Mouse (Mus musculus) forebrain, embryonic 12.5 days (tissue): ENCODE results near the gene Taz. TPM values are rescaled to one million over a fixed set of nuclear protein-coding genes. Genes with fewer than 3 reads are reported as not detected.

Experiments used
- ATAC-seq: fragments of 200-750 bp; cut with Nextera tagmentation; 2 replicates; pipeline ENCODE4 v1.8.0; 2017; ENCODE audit warnings: moderate TSS enrichment; ENCODE audit not compliant: low FRiP score
- H3K27ac ChIP-seq: fragments of 300-500 bp; sonication (generic); 2 replicates; pipeline ENCODE4 v1.5.1; 2016; ENCODE audit warnings: mild to moderate bottlenecking
- H3K27me3 ChIP-seq: fragments of 300-500 bp; sonication (generic); 2 replicates; pipeline ENCODE4 v1.6.1; 2016; ENCODE audit warnings: mild to moderate bottlenecking
- H3K36me3 ChIP-seq: fragments of 300-500 bp; sonication (generic); replicated peaks from 2 replicates; pipeline ENCODE4 v1.6.1; 2016; ENCODE audit warnings: mild to moderate bottlenecking
- H3K4me1 ChIP-seq: fragments of 300-500 bp; sonication (generic); 2 replicates; pipeline ENCODE4 v1.6.1; 2016
- H3K4me2 ChIP-seq: fragments of 300-500 bp; sonication (generic); 2 replicates; pipeline ENCODE4 v1.6.1; 2016; ENCODE audit warnings: mild to moderate bottlenecking, moderate library complexity
- H3K4me3 ChIP-seq: fragments of 300-500 bp; sonication (generic); replicated peaks from 2 replicates; pipeline ENCODE4 v1.5.1; 2016; ENCODE audit warnings: mild to moderate bottlenecking
- H3K9ac ChIP-seq: fragments of 300-500 bp; sonication (generic); 2 replicates; pipeline ENCODE4 v1.6.1; 2016; ENCODE audit warnings: mild to moderate bottlenecking
- H3K9me3 ChIP-seq: fragments of 300-500 bp; sonication (generic); 2 replicates; pipeline ENCODE4 v1.6.1; 2016
- WGBS: fragments of 180-500 bp; shearing (Covaris S2); methylation state at CpG from one replicate; pipeline ENCODE4 v1.1.7; 2016; 5-methylcytosine and 5-hydroxymethylcytosine counted together
- polyA plus RNA-seq: library from polyadenylated mRNA; unstranded; fragments of >200 nt; fragmentation: Nextera tagmentation; extraction: Ambion mirVana; gene quantifications from 2 replicates; pipeline ENCODE4 v1.2.1, GENCODE M21; 2016

Taz gene
- 81.6 and 84.3 TPM in 2 replicates for polyA plus RNA-seq

GRCm38 (mm10) chrX:74281732-74282394, at the start of gene Taz, which contains the start of gene Dnase1l1:
TSS of gene Taz (plus strand) at chrX:74281912.
TSS of gene Dnase1l1 (minus strand) at chrX:74282337.
- peak within 1 kb of the TSS; percentile 67 for H3K9ac ChIP-seq

GRCm38 (mm10) chrX:74233196-74233595, 48.5 kb upstream of the Taz start:
- H3K36me3 ChIP-seq, result peaks cover 96% of the 10 kb centered on the region
- H3K9ac ChIP-seq, result no peak overlapping the region
- H3K4me3 ChIP-seq, result no peak overlapping the region
- 92% methylated on average over 5 of the region's 5 CpGs for WGBS
- no peak overlapping the region for H3K27ac ChIP-seq
- H3K4me1 ChIP-seq, result no peaks in the 10 kb centered on the region
- H3K9me3 ChIP-seq, result no peaks in the 10 kb centered on the region
- no peak for ATAC-seq
- no peak overlapping the region for H3K4me2 ChIP-seq
- no peaks in the 10 kb centered on the region for H3K27me3 ChIP-seq

More at GRCm38 (mm10) chrX:74281732-74282394, at the start of gene Taz, which contains the start of gene Dnase1l1:
- Histone ChIP-seq H3K27ac (peak within 1 kb of the TSS; percentile 75), H3K4me3 (peak within 1 kb of the TSS; percentile 52), H3K9me3 (no peaks in the 10 kb centered on the region), H3K36me3 (no peaks in the 10 kb centered on the region), H3K27me3 (no peaks in the 10 kb centered on the region), H3K4me2 (peak within 1 kb of the TSS; percentile 68), H3K4me1 (peaks cover 10% of the 10 kb centered on the region)
- peak; percentile 63 for ATAC-seq
- 15% methylated on average over 16 of the region's 16 CpGs for WGBS

GRCm38 (mm10) chrX:74240332-74240731, 41.4 kb upstream of the Taz start:
- Histone ChIP-seq H3K27ac (no peak overlapping the region), H3K4me1 (peaks cover 11% of the 10 kb centered on the region), H3K27me3 (no peaks in the 10 kb centered on the region), H3K4me2 (no peak overlapping the region), H3K9ac (no peak overlapping the region), H3K9me3 (no peaks in the 10 kb centered on the region), H3K4me3 (no peak overlapping the region), H3K36me3 (peaks cover 76% of the 10 kb centered on the region)
- ATAC-seq, result no peak
- WGBS, result 91% methylated on average over 4 of the region's 4 CpGs

- Histone ChIP-seq H3K4me1 (peaks cover 11% of the 10 kb centered on the region), H3K4me3 (peak overlapping the region; percentile 56), H3K27ac (no peak overlapping the region), H3K9me3 (no peaks in the 10 kb centered on the region), H3K9ac (peak overlapping the region; percentile 68; the same call in 1 of the 2 replicates), H3K4me2 (peak overlapping the region; percentile 65), H3K36me3 (peaks cover 49% of the 10 kb centered on the region), H3K27me3 (no peaks in the 10 kb centered on the region)
- 97% methylated on average over 2 of the region's 2 CpGs for WGBS
- ATAC-seq, result no peak
Measured at GRCm38 (mm10) chrX:74243396-74243795, 38.3 kb upstream of the Taz start.

GRCm38 (mm10) chrX:74243807-74244206, 37.9 kb upstream of the Taz start:
- Histone ChIP-seq H3K4me1 (peaks cover 11% of the 10 kb centered on the region), H3K4me2 (peak overlapping the region; percentile 65), H3K9ac (peak overlapping the region; percentile 68), H3K4me3 (peak overlapping the region; percentile 56), H3K9me3 (no peaks in the 10 kb centered on the region), H3K36me3 (peaks cover 45% of the 10 kb centered on the region), H3K27ac (no peak overlapping the region), H3K27me3 (no peaks in the 10 kb centered on the region)
- 72% methylated on average over 3 of the region's 3 CpGs for WGBS
- ATAC-seq, result no peak

- peak overlapping the region; percentile 89; the same call in 1 of the 2 replicates for H3K27ac ChIP-seq
- H3K36me3 ChIP-seq, result peaks cover 37% of the 10 kb centered on the region
- 24% methylated on average over 2 of the region's 3 CpGs for WGBS
Measured at GRCm38 (mm10) chrX:74244614-74245083, 37.1 kb upstream of the Taz start.

GRCm38 (mm10) chrX:74245107-74245506, 36.6 kb upstream of the Taz start:
- no peaks in the 10 kb centered on the region for H3K9me3 ChIP-seq
- peak overlapping the region; percentile 56 for H3K4me3 ChIP-seq
- WGBS, result 26% methylated on average over 1 of the region's 1 CpGs
- H3K27ac ChIP-seq, result peak overlapping the region; percentile 89
- peaks cover 32% of the 10 kb centered on the region for H3K36me3 ChIP-seq
- no peak for ATAC-seq
- H3K4me1 ChIP-seq, result peaks cover 18% of the 10 kb centered on the region
- peak overlapping the region; percentile 65 for H3K4me2 ChIP-seq
- peak overlapping the region; percentile 68 for H3K9ac ChIP-seq
- H3K27me3 ChIP-seq, result no peaks in the 10 kb centered on the region

More at GRCm38 (mm10) chrX:74244614-74245083, 37.1 kb upstream of the Taz start:
- peak; percentile 33 for ATAC-seq
- peak overlapping the region; percentile 65 for H3K4me2 ChIP-seq
- no peaks in the 10 kb centered on the region for H3K27me3 ChIP-seq
- no peaks in the 10 kb centered on the region for H3K9me3 ChIP-seq
- peak overlapping the region; percentile 68 for H3K9ac ChIP-seq
- peaks cover 18% of the 10 kb centered on the region for H3K4me1 ChIP-seq
- peak overlapping the region; percentile 56 for H3K4me3 ChIP-seq

- Histone ChIP-seq H3K36me3 (peaks cover 26% of the 10 kb centered on the region), H3K9me3 (no peaks in the 10 kb centered on the region), H3K4me2 (peak overlapping the region; percentile 65), H3K9ac (peak overlapping the region; percentile 68), H3K4me3 (peak overlapping the region; percentile 56), H3K27me3 (no peaks in the 10 kb centered on the region), H3K27ac (peak overlapping the region; percentile 89), H3K4me1 (peaks cover 18% of the 10 kb centered on the region)
- WGBS, result 14% methylated on average over 21 of the region's 21 CpGs
- peak; percentile 61 for ATAC-seq
Measured at GRCm38 (mm10) chrX:74245687-74246086, 36.0 kb upstream of the Taz start.

GRCm38 (mm10) chrX:74246213-74246681, 35.5 kb upstream of the Taz start:
- H3K9me3 ChIP-seq, result no peaks in the 10 kb centered on the region
- H3K36me3 ChIP-seq, result peaks cover 21% of the 10 kb centered on the region
- H3K4me2 ChIP-seq, result peak overlapping the region; percentile 65
- ATAC-seq, result peak; percentile 91
- peak overlapping the region; percentile 56 for H3K4me3 ChIP-seq
- peak overlapping the region; percentile 89 for H3K27ac ChIP-seq
- no peaks in the 10 kb centered on the region for H3K27me3 ChIP-seq
- peak overlapping the region; percentile 68 for H3K9ac ChIP-seq
- H3K4me1 ChIP-seq, result peaks cover 18% of the 10 kb centered on the region
- whole genome bisulfite sequencing, result 19% methylated on average over 36 of the region's 38 CpGs

- Histone ChIP-seq H3K4me2 (peak overlapping the region; percentile 51), H3K27ac (peak overlapping the region; percentile 65), H3K9ac (peak overlapping the region; percentile 44; the same call in 1 of the 2 replicates), H3K9me3 (no peaks in the 10 kb centered on the region), H3K4me1 (peaks cover 18% of the 10 kb centered on the region), H3K27me3 (no peaks in the 10 kb centered on the region), H3K36me3 (peaks cover 16% of the 10 kb centered on the region), H3K4me3 (peak overlapping the region; percentile 56)
- WGBS, result 16% methylated on average over 13 of the region's 15 CpGs
- no peak; the same call in none of the 2 replicates for ATAC-seq
Measured at GRCm38 (mm10) chrX:74246693-74247092, 35.0 kb upstream of the Taz start.

GRCm38 (mm10) chrX:74248651-74249050, 33.1 kb upstream of the Taz start:
- no peak overlapping the region for H3K4me3 ChIP-seq
- no peak overlapping the region for H3K9ac ChIP-seq
- WGBS, result 13% methylated on average over 3 of the region's 3 CpGs
- H3K9me3 ChIP-seq, result no peaks in the 10 kb centered on the region
- no peaks in the 10 kb centered on the region for H3K27me3 ChIP-seq
- no peak overlapping the region for H3K27ac ChIP-seq
- no peak overlapping the region for H3K4me2 ChIP-seq
- peaks cover 14% of the 10 kb centered on the region for H3K4me1 ChIP-seq
- H3K36me3 ChIP-seq, result peaks cover under 1% of the 10 kb centered on the region; the same call in 1 of the 2 replicates
- no peak for ATAC-seq

- WGBS, result 24% methylated on average over 36 of the region's 38 CpGs
- peak within 1 kb of the TSS; percentile 31; the same call in 1 of the 2 replicates for H3K27ac ChIP-seq
- H3K36me3 ChIP-seq, result no peaks in the 10 kb centered on the region
- H3K9ac ChIP-seq, result peak within 1 kb of the TSS; percentile 55
- no peaks in the 10 kb centered on the region for H3K9me3 ChIP-seq
- 0 out of 2 replicates have a peak, but pooled peaks cover 8% of the 10 kb centered on the region for H3K4me1 ChIP-seq
- H3K4me3 ChIP-seq, result peak within 1 kb of the TSS; percentile 45
- no peak for ATAC-seq
- H3K4me2 ChIP-seq, result peak within 1 kb of the TSS; percentile 60
- H3K27me3 ChIP-seq, result no peaks in the 10 kb centered on the region
Measured at GRCm38 (mm10) chrX:74249615-74250014, 32.1 kb upstream of the Taz start, which contains the start of gene Flna. TSS of gene Flna (minus strand) at chrX:74249820.
